Mouse (Mus musculus) adrenal gland, adult 2 months (tissue): Measurements from ENCODE around the gene H2al1m. TPM values are rescaled to one million over a fixed set of nuclear protein-coding genes. Genes with fewer than 3 reads are reported as not detected.
A peak's percentile ranks its signal among the peaks of the same experiment; 100 is the strongest.
"Not testable (repeated sequence)": the region's sequence is repeated elsewhere in the genome, so short reads cannot be mapped to it uniquely, and the experiment has no call there.

Experiments used
- DNase-seq: peaks from one replicate; pipeline ENCODE4 v3.0.0; 2021
- polyA plus RNA-seq: library from polyadenylated mRNA; depleted of rRNA; stranded (reverse); fragments of >200 nt; gene quantifications from 2 replicates; pipeline ENCODE4 v1.2.3, GENCODE M21; 2012; rRNA removed
- total RNA-seq, 2 experiments: library from RNA; stranded (reverse); gene quantifications; 2 replicates each; pipeline ENCODE4 v1.2.3; 2021

Gene H2al1m
- total and polyA plus RNA-seq, 3 experiments, result 0.31 TPM; not detected in 2

GRCm38 (mm10) chrX:9327954-9328353 lies 44.4 kb downstream of the H2al1m start:
- not testable (repeated sequence) for DNase-seq

- not testable (repeated sequence) for DNase-seq
Observed at GRCm38 (mm10) chrX:9332366-9332962, 48.9 kb downstream of the H2al1m start.

GRCm38 (mm10) chrX:9333035-9333434 lies 49.5 kb downstream of the H2al1m start:
- DNase-seq, result peak; percentile 56

Other genes starting within 250 kb of the H2al1m start
- not detected for gene Fthl17f, start 220.7 kb upstream of the H2al1m start, total RNA-seq
- not detected in 2 replicates for gene Fthl17f, start 220.7 kb upstream of the H2al1m start, polyA plus RNA-seq
- not detected for gene 4930402K13Rik, start 179.2 kb upstream of the H2al1m start, total RNA-seq
- gene 4930402K13Rik, start 179.2 kb upstream of the H2al1m start, polyA plus RNA-seq, result not detected in 2 replicates
- 1 to 10 TPM; 2.4 TPM for gene Lancl3, start 83.9 kb upstream of the H2al1m start, total RNA-seq
- 1.9 and 2.1 TPM in 2 replicates for gene Lancl3, start 83.9 kb upstream of the H2al1m start, polyA plus RNA-seq
- not detected for gene Gm14862, start 26.9 kb upstream of the H2al1m start, total RNA-seq
- not detected in 2 replicates for gene Gm14862, start 26.9 kb upstream of the H2al1m start, polyA plus RNA-seq
- 1 to 10 TPM; 1.7 to 1.9 TPM for gene Xk, start 11.0 kb upstream of the H2al1m start, total RNA-seq
- gene Xk, start 11.0 kb upstream of the H2al1m start, polyA plus RNA-seq, result 0.62 and 0.66 TPM in 2 replicates
- not detected for gene H2al1k, start 66.9 kb downstream of the H2al1m start, total RNA-seq
- gene H2al1k, start 66.9 kb downstream of the H2al1m start, polyA plus RNA-seq, result not detected in 2 replicates
- 10 to 100 TPM; 13.1 to 20.2 TPM for gene Cybb, start 204.0 kb downstream of the H2al1m start, total RNA-seq
- gene Cybb, start 204.0 kb downstream of the H2al1m start, polyA plus RNA-seq, result 0.44 and 0.48 TPM in 2 replicates